ENCODE assay signal across 17 mouse cellular contexts in the genomic region with DNA sequence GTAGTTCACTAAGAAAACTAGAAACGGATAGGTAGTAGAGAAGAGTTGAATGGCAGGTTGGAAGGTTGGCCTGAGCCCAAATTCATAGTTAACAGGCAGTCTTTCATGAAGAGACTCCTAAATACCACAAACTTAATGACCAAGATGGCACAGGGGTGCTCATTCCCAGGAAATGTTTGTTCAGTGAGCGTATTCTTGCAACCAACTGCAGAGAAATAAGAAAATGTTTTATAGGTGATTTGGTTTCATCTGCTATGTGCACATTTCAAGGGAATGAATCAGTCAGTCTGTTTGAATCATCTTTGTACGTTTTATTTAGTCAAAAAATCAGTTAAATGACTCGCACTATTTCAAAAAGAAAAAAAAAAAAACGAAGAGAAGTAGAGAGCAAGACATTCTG.
"Had no signal": no experiment of that assay in that cellular context is flagged by ENCODE, and none has a peak within 500 bp of the region (broad histone marks: within the 10 kb centered on the region; RNA-seq: fewer than 3 reads in every experiment).

No protein-coding gene starts in this region.

- H3K27me3 ChIP-seq: kidney, embryonic 15.5 days; limb, embryonic 12.5 days; limb, embryonic 15.5 days; lung, embryonic 15.5 days; megakaryocyte, embryonic 14.5 days; midbrain, embryonic 13.5 days had no signal

- H3K4me3 ChIP-seq: kidney, embryonic 15.5 days; limb, embryonic 12.5 days; limb, embryonic 15.5 days; lung, embryonic 15.5 days; megakaryocyte, embryonic 14.5 days; midbrain, embryonic 10.5 days; midbrain, embryonic 13.5 days had no signal

- H3K36me3 ChIP-seq: kidney, embryonic 15.5 days; limb, embryonic 12.5 days; limb, embryonic 15.5 days; lung, embryonic 15.5 days; midbrain, embryonic 10.5 days; midbrain, embryonic 13.5 days had no signal

- H3K4me1 ChIP-seq: kidney, embryonic 15.5 days; limb, embryonic 15.5 days; lung, embryonic 15.5 days; megakaryocyte, embryonic 14.5 days; midbrain, embryonic 10.5 days; midbrain, embryonic 13.5 days had no signal

- DNase-seq: kidney, adult 18-20 months; kidney, postnatal 10 days; kidney, postnatal 36 days; left cerebral cortex, postnatal 4 days; lung, adult 18-20 months; lung, postnatal 10 days; thymus, adult 18-20 months; thymus, postnatal 4 days had no signal

- H3K9ac ChIP-seq: kidney, embryonic 15.5 days; limb, embryonic 12.5 days; limb, embryonic 15.5 days; liver, embryonic 14.5 days; lung, embryonic 15.5 days; midbrain, embryonic 13.5 days had no signal

- H3K27ac ChIP-seq: kidney, embryonic 15.5 days; limb, embryonic 12.5 days; limb, embryonic 15.5 days; liver, embryonic 14.5 days; lung, embryonic 15.5 days; midbrain, embryonic 10.5 days; midbrain, embryonic 13.5 days had no signal

- ATAC-seq: midbrain, embryonic 13.5 days; midbrain, embryonic 16.5 days had no signal
